Mouse (Mus musculus): ENCODE measurements around the gene Ptprd. TPM values are rescaled to one million over a fixed set of nuclear protein-coding genes. Genes with fewer than 3 reads are reported as not detected.

Gene Ptprd
- total RNA-seq, 1 experiment: 1.3 TPM

GRCm38 (mm10) chr4:76766918-76767317 lies 1444.8 kb downstream of the Ptprd start:
- Histone ChIP-seq H3K4me1 (ENCODE audit: control insufficient read depth in 2 of 2, insufficient read depth in 2 of 2, low read length in 2 of 2, poor library complexity in 1 of 2) (no peaks in the 10 kb centered on the region), H3K27ac (ENCODE audit: insufficient read depth, low read depth, low read length, poor library complexity, severe bottlenecking) (no peak overlapping the region), H3K4me3 (ENCODE audit: insufficient read depth in 1 of 2, low read depth in 1 of 2, low read length in 2 of 2, poor library complexity in 1 of 2, severe bottlenecking in 1 of 2) (no peak overlapping the region), H3K9me3 (ENCODE audit: control insufficient read depth, insufficient read depth, low read depth, low read length) (no peaks in the 10 kb centered on the region), H3K9ac (ENCODE audit: insufficient read depth, low read depth, low read length, poor library complexity, severe bottlenecking) (no peak overlapping the region), H3K36me3 (ENCODE audit: control insufficient read depth, insufficient read depth, low read length, poor library complexity, severe bottlenecking) (no peaks in the 10 kb centered on the region)
- no peak for DNase-seq (ENCODE audit: low read depth, low spot score)
- in situ Hi-C loops (cut with MboI; ENCODE audit: low sequenced_read_pairs in 2 of 2, unreplicated experiment in 2 of 2): no loop called here
- TF ChIP-seq HCFC1 (IDR thresholded peaks at IDR 0.05; ENCODE audit: borderline replicate concordance, insufficient read depth, low read length): no peak
- TF ChIP-seq ZC3H11A (IDR thresholded peaks at IDR 0.05; ENCODE audit: borderline replicate concordance, low read depth, low read length): no peak
- TF ChIP-seq CHD2 (IDR thresholded peaks at IDR 0.05; ENCODE audit: low read depth, low read length): no peak
- TF ChIP-seq MAFK (IDR thresholded peaks at IDR 0.05; ENCODE audit: insufficient read depth, low read depth, low read length): no peak
- no peak for TF ChIP-seq ZNF384 (IDR thresholded peaks at IDR 0.05; ENCODE audit: low read depth, low read length)

- no peak overlapping the region for H3K9ac ChIP-seq (ENCODE audit: insufficient read depth, low read depth, low read length, poor library complexity, severe bottlenecking)
- DNase-seq (ENCODE audit: low read depth, low spot score): no peak
- H3K27ac ChIP-seq (ENCODE audit: insufficient read depth, low read depth, low read length, poor library complexity, severe bottlenecking): no peak overlapping the region
- in situ Hi-C loops (cut with MboI; ENCODE audit: low sequenced_read_pairs in 2 of 2, unreplicated experiment in 2 of 2): no loop called here
- no peak overlapping the region for H3K4me3 ChIP-seq (ENCODE audit: insufficient read depth in 1 of 2, low read depth in 1 of 2, low read length in 2 of 2, poor library complexity in 1 of 2, severe bottlenecking in 1 of 2)
- no peak for TF ChIP-seq CHD2 (IDR thresholded peaks at IDR 0.05; ENCODE audit: low read depth, low read length)
- TF ChIP-seq ZC3H11A (IDR thresholded peaks at IDR 0.05; ENCODE audit: borderline replicate concordance, low read depth, low read length): no peak
- TF ChIP-seq HCFC1 (IDR thresholded peaks at IDR 0.05; ENCODE audit: borderline replicate concordance, insufficient read depth, low read length): no peak
- no peak for TF ChIP-seq MAFK (IDR thresholded peaks at IDR 0.05; ENCODE audit: insufficient read depth, low read depth, low read length)
- no peak for TF ChIP-seq ZNF384 (IDR thresholded peaks at IDR 0.05; ENCODE audit: low read depth, low read length)
- no peaks in the 10 kb centered on the region for H3K4me1 ChIP-seq (ENCODE audit: control insufficient read depth in 2 of 2, insufficient read depth in 2 of 2, low read length in 2 of 2, poor library complexity in 1 of 2)
- no peaks in the 10 kb centered on the region for H3K36me3 ChIP-seq (ENCODE audit: control insufficient read depth, insufficient read depth, low read length, poor library complexity, severe bottlenecking)
- no peaks in the 10 kb centered on the region for H3K9me3 ChIP-seq (ENCODE audit: control insufficient read depth, insufficient read depth, low read depth, low read length)
Observed at GRCm38 (mm10) chr4:76766429-76766828, 1445.3 kb downstream of the Ptprd start.

- H3K4me1 ChIP-seq (ENCODE audit: control insufficient read depth in 2 of 2, insufficient read depth in 2 of 2, low read length in 2 of 2, poor library complexity in 1 of 2): no peaks in the 10 kb centered on the region
- H3K9me3 ChIP-seq (ENCODE audit: control insufficient read depth, insufficient read depth, low read depth, low read length): no peaks in the 10 kb centered on the region
- TF ChIP-seq CHD2 (IDR thresholded peaks at IDR 0.05; ENCODE audit: low read depth, low read length) (no peak), ZNF384 (IDR thresholded peaks at IDR 0.05; ENCODE audit: low read depth, low read length) (no peak), HCFC1 (IDR thresholded peaks at IDR 0.05; ENCODE audit: borderline replicate concordance, insufficient read depth, low read length) (no peak), MAFK (IDR thresholded peaks at IDR 0.05; ENCODE audit: insufficient read depth, low read depth, low read length) (no peak), ZC3H11A (IDR thresholded peaks at IDR 0.05; ENCODE audit: borderline replicate concordance, low read depth, low read length) (no peak)
- H3K27ac ChIP-seq (ENCODE audit: insufficient read depth, low read depth, low read length, poor library complexity, severe bottlenecking): no peak overlapping the region
- in situ Hi-C loops (cut with MboI; ENCODE audit: low sequenced_read_pairs in 2 of 2, unreplicated experiment in 2 of 2): no loop called here
- H3K36me3 ChIP-seq (ENCODE audit: control insufficient read depth, insufficient read depth, low read length, poor library complexity, severe bottlenecking): no peaks in the 10 kb centered on the region
- DNase-seq (ENCODE audit: low read depth, low spot score): no peak
- H3K4me3 ChIP-seq (ENCODE audit: insufficient read depth in 1 of 2, low read depth in 1 of 2, low read length in 2 of 2, poor library complexity in 1 of 2, severe bottlenecking in 1 of 2): no peak overlapping the region
- no peak overlapping the region for H3K9ac ChIP-seq (ENCODE audit: insufficient read depth, low read depth, low read length, poor library complexity, severe bottlenecking)
Observed at GRCm38 (mm10) chr4:76750709-76751108, 1461.1 kb downstream of the Ptprd start.

GRCm38 (mm10) chr4:76735831-76736230 lies 1475.9 kb downstream of the Ptprd start:
- no peak overlapping the region for H3K9ac ChIP-seq (ENCODE audit: insufficient read depth, low read depth, low read length, poor library complexity, severe bottlenecking)
- no peak for DNase-seq (ENCODE audit: low read depth, low spot score)
- H3K36me3 ChIP-seq (ENCODE audit: control insufficient read depth, insufficient read depth, low read length, poor library complexity, severe bottlenecking): no peaks in the 10 kb centered on the region
- no peak for TF ChIP-seq CHD2 (IDR thresholded peaks at IDR 0.05; ENCODE audit: low read depth, low read length)
- no peak for TF ChIP-seq MAFK (IDR thresholded peaks at IDR 0.05; ENCODE audit: insufficient read depth, low read depth, low read length)
- TF ChIP-seq ZNF384 (IDR thresholded peaks at IDR 0.05; ENCODE audit: low read depth, low read length): no peak
- no peak for TF ChIP-seq ZC3H11A (IDR thresholded peaks at IDR 0.05; ENCODE audit: borderline replicate concordance, low read depth, low read length)
- TF ChIP-seq HCFC1 (IDR thresholded peaks at IDR 0.05; ENCODE audit: borderline replicate concordance, insufficient read depth, low read length): no peak
- H3K4me1 ChIP-seq (ENCODE audit: control insufficient read depth in 2 of 2, insufficient read depth in 2 of 2, low read length in 2 of 2, poor library complexity in 1 of 2): no peaks in the 10 kb centered on the region
- no peak overlapping the region for H3K27ac ChIP-seq (ENCODE audit: insufficient read depth, low read depth, low read length, poor library complexity, severe bottlenecking)
- no peaks in the 10 kb centered on the region for H3K9me3 ChIP-seq (ENCODE audit: control insufficient read depth, insufficient read depth, low read depth, low read length)
- in situ Hi-C loops (cut with MboI; ENCODE audit: low sequenced_read_pairs in 2 of 2, unreplicated experiment in 2 of 2): no loop called here
- H3K4me3 ChIP-seq (ENCODE audit: insufficient read depth in 1 of 2, low read depth in 1 of 2, low read length in 2 of 2, poor library complexity in 1 of 2, severe bottlenecking in 1 of 2): no peak overlapping the region

- H3K9ac ChIP-seq (ENCODE audit: insufficient read depth, low read depth, low read length, poor library complexity, severe bottlenecking): no peak overlapping the region
- DNase-seq (ENCODE audit: low read depth, low spot score): no peak
- H3K9me3 ChIP-seq (ENCODE audit: control insufficient read depth, insufficient read depth, low read depth, low read length): no peaks in the 10 kb centered on the region
- H3K27ac ChIP-seq (ENCODE audit: insufficient read depth, low read depth, low read length, poor library complexity, severe bottlenecking): no peak overlapping the region
- no peaks in the 10 kb centered on the region for H3K4me1 ChIP-seq (ENCODE audit: control insufficient read depth in 2 of 2, insufficient read depth in 2 of 2, low read length in 2 of 2, poor library complexity in 1 of 2)
- TF ChIP-seq ZC3H11A (IDR thresholded peaks at IDR 0.05; ENCODE audit: borderline replicate concordance, low read depth, low read length): no peak
- TF ChIP-seq ZNF384 (IDR thresholded peaks at IDR 0.05; ENCODE audit: low read depth, low read length): no peak
- no peak for TF ChIP-seq HCFC1 (IDR thresholded peaks at IDR 0.05; ENCODE audit: borderline replicate concordance, insufficient read depth, low read length)
- no peak for TF ChIP-seq MAFK (IDR thresholded peaks at IDR 0.05; ENCODE audit: insufficient read depth, low read depth, low read length)
- no peak for TF ChIP-seq CHD2 (IDR thresholded peaks at IDR 0.05; ENCODE audit: low read depth, low read length)
- no peak overlapping the region for H3K4me3 ChIP-seq (ENCODE audit: insufficient read depth in 1 of 2, low read depth in 1 of 2, low read length in 2 of 2, poor library complexity in 1 of 2, severe bottlenecking in 1 of 2)
- in situ Hi-C loops (cut with MboI; ENCODE audit: low sequenced_read_pairs in 2 of 2, unreplicated experiment in 2 of 2): no loop called here
- no peaks in the 10 kb centered on the region for H3K36me3 ChIP-seq (ENCODE audit: control insufficient read depth, insufficient read depth, low read length, poor library complexity, severe bottlenecking)
Observed at GRCm38 (mm10) chr4:76675726-76676125, 1536.0 kb downstream of the Ptprd start.
